Mouse (Mus musculus) liver, postnatal 0 days (tissue): ENCODE data around the gene Gse1. TPM values are rescaled to one million over a fixed set of nuclear protein-coding genes. Genes with fewer than 3 reads are reported as not detected.
A peak's percentile ranks its signal among the peaks of the same experiment; 100 is the strongest.

Experiments
- ATAC-seq: fragments of 200-750 bp; cut with Nextera tagmentation; 2 replicates; pipeline ENCODE4 v1.8.0; 2017; ENCODE audit warnings: mild to moderate bottlenecking, moderate library complexity
- DNase-seq: peaks from one replicate; pipeline ENCODE4 v3.0.0-alpha.2; 2016
- H3K27ac ChIP-seq: fragments of 300-500 bp; sonication (generic); 2 replicates; pipeline ENCODE4 v1.5.1; 2014; ENCODE audit warnings: antibody characterized with exemption, moderate library complexity, mild to moderate bottlenecking, low read depth
- H3K27me3 ChIP-seq: fragments of 300-500 bp; sonication (generic); 2 replicates; pipeline ENCODE4 v1.6.1; 2014; ENCODE audit warnings: low read length, control low read depth, mixed read lengths; ENCODE audit not compliant: insufficient read depth
- H3K36me3 ChIP-seq: fragments of 300-500 bp; sonication (generic); replicated peaks from 2 replicates; pipeline ENCODE4 v1.6.1; 2014; ENCODE audit warnings: mild to moderate bottlenecking, control low read depth, low read length, moderate library complexity, mixed read lengths; ENCODE audit not compliant: insufficient read depth
- H3K4me1 ChIP-seq: fragments of 300-500 bp; sonication (generic); 2 replicates; pipeline ENCODE4 v1.6.1; 2014; ENCODE audit warnings: antibody characterized with exemption, mild to moderate bottlenecking, control low read depth; ENCODE audit not compliant: insufficient read depth
- H3K4me2 ChIP-seq: fragments of 300-500 bp; sonication (generic); 2 replicates; pipeline ENCODE4 v1.6.1; 2014; ENCODE audit warnings: low read depth, mild to moderate bottlenecking, low read length, moderate library complexity, mixed read lengths
- H3K4me3 ChIP-seq: fragments of 300-500 bp; sonication (generic); 2 replicates; pipeline ENCODE4 v1.5.1; 2014; ENCODE audit warnings: low read depth, low read length
- H3K9ac ChIP-seq: fragments of 300-500 bp; sonication (generic); replicated peaks from 2 replicates; pipeline ENCODE4 v1.6.1; 2014; ENCODE audit warnings: mild to moderate bottlenecking, moderate library complexity
- H3K9me3 ChIP-seq: fragments of 300-500 bp; sonication (generic); 2 replicates; pipeline ENCODE4 v1.6.1; 2016; ENCODE audit warnings: mild to moderate bottlenecking, control low read depth, low read length, mixed read lengths
- CTCF ChIP-seq: sonication (generic); IDR thresholded peaks from 2 replicates; pipeline ENCODE4 v1.5.1; 2016; ENCODE audit warnings: antibody characterized with exemption, low read depth
- EP300 ChIP-seq: IDR thresholded peaks from 2 replicates; pipeline ENCODE4 v1.6.1; 2016; ENCODE audit warnings: antibody characterized with exemption, low read depth, mild to moderate bottlenecking
- WGBS: fragments of 180-500 bp; shearing (Covaris S2); extraction: QIAGEN DNeasy Blood & Tissue Kit; methylation state at CpG from one replicate; pipeline ENCODE4 v1.1.7; 2014; ENCODE audit not compliant: insufficient replicate concordance; 5-methylcytosine and 5-hydroxymethylcytosine counted together
- polyA plus RNA-seq: library from polyadenylated mRNA; unstranded; fragments of >200 nt; fragmentation: Nextera tagmentation; extraction: Ambion mirVana; gene quantifications from 2 replicates; pipeline ENCODE4 v1.2.1, GENCODE M21; 2015

Gene Gse1
- polyA plus RNA-seq, 1 experiment from 2014 or later, result 7.7 TPM

DNA sequence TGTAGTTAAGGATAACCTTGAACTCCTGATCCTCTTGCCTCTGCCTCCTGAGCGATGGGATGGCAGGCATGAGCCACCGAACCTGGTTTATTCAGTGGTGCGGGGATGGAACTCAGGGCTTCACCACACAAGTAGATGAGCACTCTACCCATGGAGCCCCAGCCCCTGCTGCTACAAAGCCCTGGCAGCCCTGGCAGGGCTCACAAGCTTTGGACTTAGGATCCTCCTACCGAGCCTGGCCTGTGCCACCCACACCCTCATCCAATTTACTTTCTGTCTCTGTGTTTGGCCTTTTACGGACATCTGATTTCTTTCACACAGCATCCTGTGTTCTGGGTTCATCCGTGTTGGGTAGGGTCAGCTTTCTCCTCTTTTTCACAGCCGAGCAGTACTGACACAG lies 88.5 kb downstream of the Gse1 start:
- Histone ChIP-seq H3K4me1 (0 out of 2 replicates have a peak, but pooled peaks cover 2% of the 10 kb centered on the region), H3K9me3 (no peaks in the 10 kb centered on the region), H3K4me2 (no peak overlapping the region), H3K4me3 (no peak overlapping the region), H3K36me3 (no peaks in the 10 kb centered on the region), H3K27me3 (no peaks in the 10 kb centered on the region), H3K27ac (no peak overlapping the region), H3K9ac (no peak overlapping the region)
- ATAC-seq (no peak), DNase-seq (no peak)
- whole genome bisulfite sequencing, result 86% methylated on average over 7 of the region's 7 CpGs
- TF ChIP-seq EP300 (no peak), CTCF (no peak)

DNA sequence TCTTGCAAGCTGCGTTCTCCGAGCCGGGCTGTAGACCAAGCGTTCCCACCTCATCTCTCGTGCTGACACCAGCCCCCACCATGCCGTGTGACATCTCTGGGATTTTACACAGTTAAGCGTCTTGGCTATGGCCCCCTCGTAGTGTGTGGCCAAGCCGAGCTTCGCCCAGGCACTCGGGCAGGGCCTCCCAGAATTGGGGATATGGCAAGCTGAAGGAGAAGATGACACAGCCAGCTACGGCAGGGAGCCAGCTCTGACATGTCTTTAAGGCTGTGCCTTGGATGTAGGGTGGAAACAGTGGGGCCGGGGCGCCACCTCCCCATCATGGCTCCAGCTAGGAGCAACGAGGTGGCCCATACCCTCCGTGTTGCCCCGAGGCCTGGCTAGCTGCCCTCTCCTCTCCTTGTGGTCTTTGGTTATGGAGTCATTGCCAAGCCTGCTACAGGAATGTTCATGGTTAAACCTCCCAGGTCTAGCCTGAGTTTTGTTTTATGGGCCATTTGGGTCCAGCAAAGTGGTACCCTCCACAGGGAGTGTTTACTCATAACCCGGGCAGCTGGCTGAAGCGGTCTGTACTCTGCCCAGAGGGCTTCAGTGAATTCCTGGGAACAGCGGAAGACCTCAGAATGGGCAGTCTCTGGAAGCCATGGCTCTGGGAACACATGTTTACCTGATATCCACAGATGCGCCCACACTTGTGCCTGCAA lies 89.0 kb downstream of the Gse1 start:
- Histone ChIP-seq H3K4me3 (no peak overlapping the region), H3K9ac (no peak overlapping the region), H3K9me3 (no peaks in the 10 kb centered on the region), H3K4me2 (no peak overlapping the region), H3K4me1 (peaks cover 6% of the 10 kb centered on the region), H3K36me3 (no peaks in the 10 kb centered on the region), H3K27ac (no peak overlapping the region), H3K27me3 (no peaks in the 10 kb centered on the region)
- ATAC-seq (no peak), DNase-seq (no peak)
- no peak for TF ChIP-seq EP300
- TF ChIP-seq CTCF, result no peak
- 81% methylated on average over 21 of the region's 21 CpGs for WGBS

DNA sequence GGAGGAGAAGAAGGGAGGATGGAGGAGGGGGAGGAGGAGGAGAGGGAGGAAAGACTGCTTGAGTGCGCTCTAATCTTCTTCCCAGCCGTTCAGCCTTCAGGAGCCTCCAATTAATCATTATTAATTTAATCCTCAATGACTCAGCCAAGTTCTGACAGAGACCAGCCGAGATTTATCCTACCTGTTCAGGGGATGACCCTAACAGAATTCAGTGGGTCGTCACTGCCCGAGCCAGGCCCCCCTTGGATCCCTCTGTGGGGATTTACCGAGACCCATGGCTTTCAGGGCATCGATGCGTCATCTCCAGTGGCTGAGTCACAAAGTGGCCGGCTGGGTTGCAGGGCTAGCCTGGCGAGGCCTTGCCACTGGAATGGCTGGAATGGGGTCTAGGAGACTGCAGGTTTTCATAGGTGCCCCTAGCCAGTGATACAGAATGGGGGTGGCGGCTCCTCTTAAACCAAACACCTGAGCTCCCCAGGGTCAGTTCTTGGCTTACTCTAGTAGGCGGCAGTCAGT lies 90.3 kb downstream of the Gse1 start:
- H3K9me3 ChIP-seq, result no peaks in the 10 kb centered on the region
- 82% methylated on average over 12 of the region's 12 CpGs for WGBS
- DNase-seq (no peak), ATAC-seq (no peak)
- no peaks in the 10 kb centered on the region for H3K27me3 ChIP-seq
- H3K9ac ChIP-seq, result no peak overlapping the region
- H3K36me3 ChIP-seq, result no peaks in the 10 kb centered on the region
- no peak overlapping the region for H3K4me3 ChIP-seq
- TF ChIP-seq EP300 (no peak), CTCF (no peak)
- H3K4me2 ChIP-seq, result no peak overlapping the region
- H3K4me1 ChIP-seq, result peaks cover 19% of the 10 kb centered on the region
- H3K27ac ChIP-seq, result no peak overlapping the region

DNA sequence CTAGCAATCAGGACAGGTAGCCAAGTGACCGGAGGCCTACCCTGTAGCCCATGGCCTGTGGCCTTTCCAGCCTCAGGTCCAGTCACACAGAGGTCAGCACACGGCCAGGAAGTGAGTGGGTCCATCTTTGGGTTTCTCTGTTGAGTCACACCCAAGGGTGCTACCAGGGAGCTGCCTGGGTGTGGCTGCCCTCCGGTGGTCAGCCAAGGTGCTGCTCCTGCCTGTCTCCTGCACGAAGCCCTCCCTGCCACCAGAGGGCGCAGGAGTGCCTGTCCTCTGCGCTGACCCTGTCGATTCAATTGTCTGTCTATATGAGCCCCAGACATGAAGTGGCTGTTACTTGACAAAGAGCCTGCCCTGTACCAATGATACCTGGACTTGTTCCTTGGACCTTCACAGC lies 91.2 kb downstream of the Gse1 start:
- Histone ChIP-seq H3K9me3 (no peaks in the 10 kb centered on the region), H3K27ac (no peak overlapping the region), H3K4me1 (peaks cover 27% of the 10 kb centered on the region), H3K4me3 (no peak overlapping the region), H3K9ac (no peak overlapping the region), H3K27me3 (no peaks in the 10 kb centered on the region), H3K4me2 (no peak overlapping the region), H3K36me3 (no peaks in the 10 kb centered on the region)
- TF ChIP-seq CTCF (peak; percentile 100), EP300 (no peak)
- DNase-seq (peak; percentile 94), ATAC-seq (peak; percentile 84)
- WGBS, result 13% methylated on average over 7 of the region's 7 CpGs

DNA sequence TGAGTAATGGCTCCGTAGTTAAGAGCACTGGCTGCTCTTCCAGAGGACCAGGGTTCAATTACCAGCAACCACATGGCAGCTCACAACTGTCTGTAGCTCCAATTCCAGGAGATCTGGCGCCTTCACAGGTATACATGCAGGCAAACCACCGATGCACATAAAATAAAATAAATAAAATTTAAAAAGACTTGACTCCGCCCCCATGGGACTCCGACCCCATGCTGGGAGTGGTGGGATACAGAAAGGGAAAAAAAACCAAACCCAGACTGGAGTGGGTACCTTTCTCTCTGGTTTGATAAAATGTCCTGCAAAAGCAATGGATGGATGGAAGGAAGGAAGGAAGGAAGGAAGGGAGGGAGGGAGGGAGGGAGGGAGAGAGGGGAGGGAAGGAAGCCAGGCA lies 91.9 kb downstream of the Gse1 start:
- no peak for TF ChIP-seq CTCF
- TF ChIP-seq EP300, result no peak

DNA sequence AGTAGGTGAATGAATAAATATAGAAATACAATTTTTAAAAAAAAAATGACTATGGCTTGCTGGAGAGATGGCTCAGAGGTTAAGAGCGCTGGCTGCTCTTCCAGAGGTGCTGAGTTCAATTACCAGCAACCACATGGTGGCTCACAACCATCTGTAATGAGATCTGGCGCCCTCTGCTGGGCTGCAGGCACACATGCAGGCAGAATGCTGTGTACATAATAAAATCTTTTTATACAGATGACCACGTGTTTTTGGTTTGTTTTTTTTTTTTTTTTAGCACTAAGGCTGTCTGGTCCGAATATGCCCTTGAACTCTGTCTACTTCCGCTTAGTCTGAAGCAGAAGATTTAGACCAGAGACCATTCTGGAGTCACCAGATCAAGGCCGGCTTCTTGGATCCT lies 93.5 kb downstream of the Gse1 start:
- no peak overlapping the region for H3K4me2 ChIP-seq
- no peaks in the 10 kb centered on the region for H3K9me3 ChIP-seq
- H3K4me1 ChIP-seq, result peaks cover 38% of the 10 kb centered on the region
- no peak overlapping the region for H3K27ac ChIP-seq
- ATAC-seq, result no peak
- no peak overlapping the region for H3K4me3 ChIP-seq
- no peak overlapping the region for H3K9ac ChIP-seq
- H3K36me3 ChIP-seq, result no peaks in the 10 kb centered on the region
- peak; percentile 71 for DNase-seq
- WGBS, result 34% methylated on average over 6 of the region's 6 CpGs
- TF ChIP-seq CTCF, result peak; percentile 90
- TF ChIP-seq EP300, result no peak
- no peaks in the 10 kb centered on the region for H3K27me3 ChIP-seq

More for the DNA sequence above, 91.9 kb downstream of the Gse1 start:
- H3K27me3 ChIP-seq, result no peaks in the 10 kb centered on the region
- no peak for DNase-seq
- peaks cover 32% of the 10 kb centered on the region for H3K4me1 ChIP-seq
- H3K9me3 ChIP-seq, result no peaks in the 10 kb centered on the region
- no peak overlapping the region for H3K9ac ChIP-seq
- 82% methylated on average over 5 of the region's 5 CpGs for WGBS
- no peak overlapping the region for H3K4me3 ChIP-seq
- no peak for ATAC-seq
- H3K36me3 ChIP-seq, result no peaks in the 10 kb centered on the region
- H3K4me2 ChIP-seq, result no peak overlapping the region
- H3K27ac ChIP-seq, result no peak overlapping the region
